Mouse (Mus musculus): ENCODE measurements around the gene Lrrc4c. TPM values are rescaled to one million over a fixed set of nuclear protein-coding genes. Genes with fewer than 3 reads are reported as not detected.

The Lrrc4c gene
- total RNA-seq, 1 experiment from 2014 or later: 2.1 TPM

- no peak for DNase-seq
Measured at GRCm38 (mm10) chr2:97294216-97294615, 976.2 kb downstream of the Lrrc4c start.

DNA sequence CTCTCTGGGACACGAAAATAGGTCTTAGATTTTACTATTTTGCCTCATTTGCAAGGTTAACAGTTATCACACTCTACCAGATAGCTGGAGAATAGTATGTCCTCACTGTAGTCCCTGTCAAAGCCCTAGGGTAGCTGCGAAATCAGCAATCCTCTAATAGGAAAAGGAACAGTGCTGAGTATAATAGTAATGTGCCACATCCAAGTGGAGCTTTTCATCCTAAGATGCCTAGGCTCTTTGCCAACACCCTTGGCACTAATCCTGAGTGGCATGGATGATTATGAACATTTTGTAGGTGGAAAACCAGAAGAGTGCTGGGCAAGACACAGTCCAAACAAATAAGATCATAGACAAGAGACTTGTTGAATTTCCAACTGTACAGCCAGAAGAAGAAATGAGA lies 981.7 kb downstream of the Lrrc4c start:
- DNase-seq: no peak

- DNase-seq: no peak
Measured at GRCm38 (mm10) chr2:97318008-97318407, 1000.0 kb downstream of the Lrrc4c start.

DNA sequence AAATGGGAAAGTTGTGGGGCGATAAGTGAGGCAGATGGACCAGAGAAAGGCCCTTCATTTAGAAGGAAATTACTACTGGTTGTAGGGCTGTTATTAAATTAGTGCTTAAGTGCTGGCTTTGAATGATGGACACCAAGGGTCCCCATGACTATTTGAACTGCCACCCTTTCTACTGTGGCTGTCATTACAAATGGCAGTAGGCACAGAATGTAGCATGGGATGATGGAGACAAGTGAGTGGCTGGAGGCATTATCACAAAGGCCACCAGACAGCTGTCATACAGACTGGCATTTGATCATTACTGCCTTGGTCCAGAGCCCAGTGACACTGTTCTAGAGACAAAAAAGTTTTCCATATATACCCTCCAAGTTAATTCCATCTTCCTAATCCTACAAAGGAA lies 1000.6 kb downstream of the Lrrc4c start:
- DNase-seq: no peak

- no peak for DNase-seq
Measured at GRCm38 (mm10) chr2:97332084-97332682, 1014.2 kb downstream of the Lrrc4c start.

DNA sequence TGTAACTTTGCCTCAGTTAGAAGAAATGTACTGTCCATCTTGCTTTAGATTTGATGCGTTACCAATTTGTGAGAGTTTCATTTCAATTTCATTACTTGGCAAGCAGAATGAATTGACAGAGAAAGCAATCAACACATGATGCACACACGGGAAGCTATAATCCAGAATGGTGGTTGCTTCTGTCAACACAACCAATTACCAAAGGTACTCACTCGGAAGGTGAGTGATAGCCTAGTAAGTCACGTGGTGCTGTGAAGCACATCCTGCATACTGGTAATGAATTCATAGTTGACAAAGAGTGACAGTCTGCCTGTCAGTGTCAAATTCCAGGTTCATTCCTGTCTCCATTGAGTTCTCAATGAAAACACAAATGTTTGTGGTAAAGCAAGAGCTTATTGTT lies 1021.7 kb downstream of the Lrrc4c start:
- DNase-seq: no peak

DNA sequence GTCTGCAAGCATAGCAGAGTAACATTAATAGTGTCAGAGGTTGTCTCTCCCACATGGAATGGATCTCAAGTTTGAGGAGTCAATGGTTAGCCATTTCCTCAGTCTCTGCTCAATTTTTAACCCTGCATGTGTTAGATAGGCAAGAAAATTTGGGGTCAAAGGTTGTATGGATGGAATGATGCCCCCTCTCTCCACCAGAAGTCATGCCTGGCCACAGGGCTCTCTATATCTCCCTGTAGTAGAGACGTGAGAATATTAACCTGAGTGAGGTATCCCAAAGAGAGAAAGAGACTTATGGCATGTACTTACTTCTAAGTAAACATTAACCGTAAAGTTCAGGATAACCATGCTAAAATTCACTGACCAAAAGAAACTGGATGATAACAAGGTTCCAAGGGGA lies 1043.3 kb downstream of the Lrrc4c start:
- DNase-seq: no peak

- no peak for DNase-seq
Measured at GRCm38 (mm10) chr2:97369978-97370377, 1052.0 kb downstream of the Lrrc4c start.

- DNase-seq: no peak
Measured at GRCm38 (mm10) chr2:97391437-97391836, 1073.5 kb downstream of the Lrrc4c start.

DNA sequence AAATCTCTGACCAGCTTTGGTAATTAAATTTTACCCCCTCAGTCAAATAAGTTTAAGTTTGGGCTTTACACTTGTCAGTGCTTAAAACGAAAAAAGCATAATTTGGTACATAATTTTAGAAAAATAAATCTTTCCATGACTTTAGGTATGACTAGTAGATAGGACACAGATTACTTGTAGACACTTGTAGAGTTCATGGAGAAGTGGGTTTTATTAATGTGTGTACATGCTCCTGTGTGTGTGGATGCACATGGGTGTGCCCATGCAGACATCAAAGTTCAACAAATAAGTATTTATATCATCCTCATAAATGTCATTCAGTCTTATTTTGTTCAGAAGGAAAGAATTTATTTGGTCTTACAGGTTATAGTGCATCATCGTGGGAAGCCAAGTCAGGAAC lies 1073.9 kb downstream of the Lrrc4c start:
- DNase-seq: no peak

DNA sequence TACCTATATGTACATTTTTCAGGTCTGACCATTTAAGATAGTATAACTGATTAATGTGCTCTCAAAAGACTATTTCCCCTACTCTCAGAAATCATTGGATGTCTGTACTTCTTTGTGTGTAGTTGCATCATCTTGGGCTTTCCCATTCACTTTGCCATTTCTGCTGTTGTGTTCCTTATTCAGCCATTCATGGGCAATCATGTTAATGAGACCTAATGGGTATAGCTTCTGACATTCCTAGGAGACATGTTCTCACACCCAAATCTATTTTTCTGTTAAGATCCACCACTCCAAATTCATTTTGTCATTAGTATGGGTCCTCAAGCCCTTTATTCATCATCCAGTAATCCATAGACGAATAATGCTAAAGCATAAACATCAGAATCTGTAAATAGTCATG lies 1095.1 kb downstream of the Lrrc4c start:
- no peak for DNase-seq

DNA sequence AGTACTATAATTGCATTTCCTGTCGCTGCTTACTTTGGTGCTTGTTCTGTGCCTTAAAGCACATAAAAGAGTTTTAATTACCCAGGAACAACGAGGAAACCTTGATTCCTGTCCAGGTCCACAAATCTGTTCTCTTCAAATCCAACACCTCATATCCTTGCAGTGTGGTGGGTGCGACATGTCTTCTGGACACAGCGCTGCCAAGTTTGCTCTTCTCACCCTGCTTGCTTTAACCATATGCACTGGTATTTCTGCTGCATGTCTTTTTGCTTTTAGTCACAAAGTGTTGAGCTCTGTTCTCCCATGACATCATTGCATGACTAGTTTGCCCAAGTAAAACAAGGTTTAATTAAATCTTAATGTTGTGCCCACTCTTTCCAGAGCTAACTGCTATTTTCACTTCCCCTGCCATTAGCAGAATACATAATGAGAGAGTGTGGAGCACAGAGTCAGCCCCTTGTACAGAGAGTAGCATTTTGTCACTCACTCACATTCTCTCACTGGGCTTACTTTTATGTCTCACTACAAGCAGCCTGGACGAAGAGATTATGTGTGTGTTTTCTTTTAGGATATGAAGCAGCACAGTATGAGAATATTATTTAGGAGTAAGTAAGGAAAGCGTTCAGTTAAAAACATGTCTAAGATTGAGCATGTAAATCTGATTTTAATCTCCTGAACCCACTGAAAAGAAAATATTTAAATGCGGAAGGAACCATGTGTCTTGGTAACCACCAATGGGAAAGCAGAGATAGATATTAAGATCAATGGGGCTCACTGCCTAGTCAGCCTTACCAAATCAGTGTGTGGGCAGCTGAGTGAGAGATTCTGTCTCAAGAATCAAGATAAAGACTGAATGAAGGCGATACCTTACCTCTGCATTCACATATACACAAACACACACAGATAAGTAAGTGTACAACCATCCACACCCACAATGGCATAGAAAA lies 1096.7 kb downstream of the Lrrc4c start:
- DNase-seq: no peak

- DNase-seq: no peak
Measured at GRCm38 (mm10) chr2:97434140-97434539, 1116.2 kb downstream of the Lrrc4c start.

DNA sequence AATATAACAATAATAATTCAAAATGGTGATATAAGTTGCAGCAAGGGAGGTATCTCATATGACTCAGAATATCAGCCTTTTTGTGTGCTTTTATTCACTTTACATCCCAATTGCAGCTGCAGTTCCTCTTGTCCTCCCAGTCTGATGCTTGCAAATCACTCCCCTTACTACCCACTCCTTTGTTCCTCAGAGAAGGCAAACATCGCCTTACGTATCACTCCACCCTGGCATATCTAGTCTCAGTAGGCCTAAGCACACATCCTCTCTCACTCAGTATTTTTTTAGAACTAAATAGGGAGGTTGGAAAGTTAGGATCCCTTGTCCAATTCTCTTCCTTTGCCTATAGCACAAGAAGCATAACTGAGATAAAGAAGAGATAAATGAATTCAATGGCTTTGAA lies 1117.6 kb downstream of the Lrrc4c start:
- DNase-seq: no peak

DNA sequence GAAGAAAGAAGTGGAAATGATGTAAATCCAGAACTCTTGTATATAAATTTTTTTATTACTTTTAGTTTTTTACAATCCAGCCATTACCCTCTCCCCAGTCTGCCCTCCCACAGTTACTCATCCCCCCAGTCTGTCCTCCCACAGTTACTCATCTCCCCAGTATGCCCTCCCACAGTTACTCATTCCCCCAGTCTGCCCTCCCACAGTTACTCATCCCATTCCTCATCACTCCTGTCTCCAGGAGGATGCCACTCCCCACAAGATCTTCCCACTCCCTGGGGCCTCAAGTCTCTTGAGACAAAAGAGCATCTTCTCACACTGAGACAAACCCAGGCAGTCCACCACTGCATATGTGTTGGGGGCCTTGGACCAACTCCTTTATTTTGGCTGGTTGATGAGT lies 1119.8 kb downstream of the Lrrc4c start:
- DNase-seq: no peak

- no peak for DNase-seq
Measured at GRCm38 (mm10) chr2:97463573-97463972, 1145.6 kb downstream of the Lrrc4c start.

DNA sequence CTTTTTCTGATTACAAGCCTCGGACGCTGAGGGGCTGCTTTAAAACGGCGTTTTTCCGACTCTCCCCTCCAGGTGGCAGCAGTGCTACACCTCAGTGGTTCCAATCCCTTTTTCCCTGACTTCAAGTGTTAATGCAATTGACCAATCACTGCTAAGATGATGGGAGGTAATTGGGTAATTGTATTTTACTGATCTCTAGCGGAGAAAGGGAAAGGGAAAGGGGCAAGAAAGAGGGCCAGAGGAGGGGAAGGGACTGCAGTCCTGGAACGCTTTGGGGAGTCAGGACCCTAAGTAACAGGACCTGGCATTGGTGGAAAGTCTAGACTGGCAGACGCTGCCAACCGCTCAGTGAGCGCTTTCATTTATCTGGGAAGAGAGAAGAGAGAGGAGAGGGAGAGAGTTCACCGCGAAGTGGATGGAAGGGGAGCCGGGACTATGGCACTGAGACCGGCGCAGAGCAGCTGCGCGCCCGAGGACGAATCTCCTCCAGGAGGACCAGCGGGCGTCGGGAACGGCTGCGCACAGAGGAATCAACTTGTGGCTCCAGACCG lies 1148.3 kb downstream of the Lrrc4c start:
- peak; percentile 80 for DNase-seq

DNA sequence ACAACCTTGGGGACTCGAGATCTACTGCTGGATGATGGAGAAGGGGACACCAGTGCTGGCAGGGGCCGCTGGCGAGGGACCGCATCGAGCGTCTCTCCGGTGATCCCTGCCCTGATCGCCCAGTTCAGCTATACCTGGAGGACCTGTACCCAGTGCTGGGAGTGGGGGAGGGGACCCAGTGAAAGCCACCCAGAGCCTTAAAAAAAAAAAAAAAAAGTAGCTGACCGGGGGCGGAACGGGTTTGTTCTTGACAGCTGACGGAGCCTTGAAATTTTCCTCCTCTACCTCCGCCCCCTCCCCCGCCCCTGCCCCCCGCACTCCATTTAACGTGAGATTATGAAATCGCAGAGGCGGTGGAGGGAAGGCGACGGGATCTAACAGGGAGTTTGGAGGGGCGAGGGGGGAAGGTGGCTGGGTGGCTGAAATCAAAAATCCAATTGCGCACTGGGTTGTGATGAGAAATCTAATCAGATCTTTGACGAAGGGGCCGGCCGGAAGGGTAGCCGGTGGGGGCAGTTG lies 1149.1 kb downstream of the Lrrc4c start:
- DNase-seq: peak; percentile 29

GRCm38 (mm10) chr2:97467664-97468063 lies 1149.7 kb downstream of the Lrrc4c start:
- DNase-seq: no peak

GRCm38 (mm10) chr2:97468372-97468771 lies 1150.4 kb downstream of the Lrrc4c start:
- DNase-seq: no peak

DNA sequence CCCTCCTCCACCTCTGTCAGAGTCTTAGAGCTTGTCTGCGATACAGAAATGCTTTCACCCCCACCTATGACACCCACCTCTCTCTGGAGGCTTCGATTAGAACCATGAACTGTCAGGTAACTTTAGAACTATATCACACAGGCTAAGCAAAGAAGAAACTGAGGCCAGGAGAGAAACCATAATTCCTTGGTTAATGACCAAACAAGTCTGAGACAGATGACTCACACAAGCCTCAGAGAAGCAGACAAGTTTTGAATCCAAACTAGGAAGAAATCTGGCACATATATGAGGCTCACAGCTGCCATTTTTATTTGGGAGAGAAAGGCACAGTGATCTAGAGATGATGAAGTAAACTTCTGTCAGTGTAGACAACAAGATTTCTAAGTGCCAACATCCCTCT lies 1151.4 kb downstream of the Lrrc4c start:
- no peak for DNase-seq

- no peak for DNase-seq
Measured at GRCm38 (mm10) chr2:97478175-97478924, 1160.4 kb downstream of the Lrrc4c start.

GRCm38 (mm10) chr2:97478925-97479298 lies 1160.9 kb downstream of the Lrrc4c start:
- DNase-seq: peak; percentile 26

Data from adrenal gland, postnatal 14 days (tissue).